Mouse (Mus musculus): ENCODE results near the gene Spn. TPM values are rescaled to one million over a fixed set of nuclear protein-coding genes. Genes with fewer than 3 reads are reported as not detected.
A peak's percentile ranks its signal among the peaks of the same experiment; 100 is the strongest.

Gene Spn
- polyA plus RNA-seq, 1 experiment, result 13.2 TPM

- no peak for DNase-seq
- Histone ChIP-seq H3K4me1 (ENCODE audit: control insufficient read depth, insufficient read depth, low read length) (no peaks in the 10 kb centered on the region), H3K4me3 (replicated peaks; ENCODE audit: extremely low read depth, low read depth, low read length) (peak overlapping the region; percentile 24)
- 63% methylated on average over 7 of the region's 7 CpGs for WGBS
- TF ChIP-seq CTCF (IDR thresholded peaks at IDR 0.05; ENCODE audit: insufficient read depth, low read length) (no peak), POLR2A (IDR thresholded peaks at IDR 0.05; ENCODE audit: borderline replicate concordance, extremely low read depth, low read depth, low read length) (no peak)
These were observed 6.8 kb upstream of the Spn start for GRCm38 (mm10) chr7:127144412-127144811.

- Histone ChIP-seq H3K4me1 (ENCODE audit: control insufficient read depth, insufficient read depth, low read length) (no peaks in the 10 kb centered on the region), H3K4me3 (replicated peaks; ENCODE audit: extremely low read depth, low read depth, low read length) (no peak overlapping the region)
- WGBS, result 84% methylated on average over 4 of the region's 4 CpGs
- no peak for TF ChIP-seq CTCF (IDR thresholded peaks at IDR 0.05; ENCODE audit: insufficient read depth, low read length)
- TF ChIP-seq POLR2A (IDR thresholded peaks at IDR 0.05; ENCODE audit: borderline replicate concordance, extremely low read depth, low read depth, low read length), result no peak
- DNase-seq, result no peak
These were observed 5.0 kb upstream of the Spn start for GRCm38 (mm10) chr7:127142666-127143065.

- no peak overlapping the region for H3K4me3 ChIP-seq (replicated peaks; ENCODE audit: extremely low read depth, low read depth, low read length)
- WGBS, result 39% methylated on average over 2 of the region's 2 CpGs
- DNase-seq, result no peak
- H3K4me1 ChIP-seq (ENCODE audit: control insufficient read depth, insufficient read depth, low read length), result no peaks in the 10 kb centered on the region
- no peak for TF ChIP-seq CTCF (IDR thresholded peaks at IDR 0.05; ENCODE audit: insufficient read depth, low read length)
- TF ChIP-seq POLR2A (IDR thresholded peaks at IDR 0.05; ENCODE audit: borderline replicate concordance, extremely low read depth, low read depth, low read length), result no peak
These were observed 4.6 kb upstream of the Spn start for GRCm38 (mm10) chr7:127142214-127142613.

GRCm38 (mm10) chr7:127140623-127141404 is 3.2 kb upstream of the Spn start:
- TF ChIP-seq CTCF (IDR thresholded peaks at IDR 0.05; ENCODE audit: insufficient read depth, low read length), result no peak; the same call in 1 of the 2 replicates
- no peak for TF ChIP-seq POLR2A (IDR thresholded peaks at IDR 0.05; ENCODE audit: borderline replicate concordance, extremely low read depth, low read depth, low read length)
- Histone ChIP-seq H3K4me3 (replicated peaks; ENCODE audit: extremely low read depth, low read depth, low read length) (no peak overlapping the region), H3K4me1 (ENCODE audit: control insufficient read depth, insufficient read depth, low read length) (no peaks in the 10 kb centered on the region)
- DNase-seq, result no peak
- WGBS, result 50% methylated on average over 7 of the region's 7 CpGs

- no peak for DNase-seq
- Histone ChIP-seq H3K4me1 (ENCODE audit: control insufficient read depth, insufficient read depth, low read length) (no peaks in the 10 kb centered on the region), H3K4me3 (replicated peaks; ENCODE audit: extremely low read depth, low read depth, low read length) (no peak overlapping the region)
- WGBS, result 53% methylated on average over 5 of the region's 5 CpGs
- TF ChIP-seq POLR2A (IDR thresholded peaks at IDR 0.05; ENCODE audit: borderline replicate concordance, extremely low read depth, low read depth, low read length) (no peak), CTCF (IDR thresholded peaks at IDR 0.05; ENCODE audit: insufficient read depth, low read length) (no peak)
These were observed 1.9 kb upstream of the Spn start for GRCm38 (mm10) chr7:127139562-127139961.

- TF ChIP-seq POLR2A (IDR thresholded peaks at IDR 0.05; ENCODE audit: borderline replicate concordance, extremely low read depth, low read depth, low read length), result no peak
- no peak for TF ChIP-seq CTCF (IDR thresholded peaks at IDR 0.05; ENCODE audit: insufficient read depth, low read length)
- WGBS, result 89% methylated on average over 7 of the region's 7 CpGs
- no peak for DNase-seq
- H3K4me1 ChIP-seq (ENCODE audit: control insufficient read depth, insufficient read depth, low read length), result no peaks in the 10 kb centered on the region
- H3K4me3 ChIP-seq (replicated peaks; ENCODE audit: extremely low read depth, low read depth, low read length), result no peak overlapping the region
These were observed 1.5 kb upstream of the Spn start for GRCm38 (mm10) chr7:127139100-127139499.

- DNase-seq, result no peak
- H3K4me3 ChIP-seq (replicated peaks; ENCODE audit: extremely low read depth, low read depth, low read length), result no peak overlapping the region
- TF ChIP-seq POLR2A (IDR thresholded peaks at IDR 0.05; ENCODE audit: borderline replicate concordance, extremely low read depth, low read depth, low read length) (no peak), CTCF (IDR thresholded peaks at IDR 0.05; ENCODE audit: insufficient read depth, low read length) (no peak)
These were observed 1.2 kb downstream of the Spn start for GRCm38 (mm10) chr7:127136181-127137071.

GRCm38 (mm10) chr7:127134821-127135447 is 2.7 kb downstream of the Spn start:
- no peak for DNase-seq
- Histone ChIP-seq H3K4me3 (replicated peaks; ENCODE audit: extremely low read depth, low read depth, low read length) (no peak overlapping the region), H3K4me1 (ENCODE audit: control insufficient read depth, insufficient read depth, low read length) (no peaks in the 10 kb centered on the region)
- no peak for TF ChIP-seq POLR2A (IDR thresholded peaks at IDR 0.05; ENCODE audit: borderline replicate concordance, extremely low read depth, low read depth, low read length)
- no peak for TF ChIP-seq CTCF (IDR thresholded peaks at IDR 0.05; ENCODE audit: insufficient read depth, low read length)
- WGBS, result 70% methylated on average over 11 of the region's 11 CpGs

More at GRCm38 (mm10) chr7:127136181-127137071, 1.2 kb downstream of the Spn start:
- no peaks in the 10 kb centered on the region for H3K4me1 ChIP-seq (ENCODE audit: control insufficient read depth, insufficient read depth, low read length)
- WGBS, result 74% methylated on average over 22 of the region's 22 CpGs

- no peak for DNase-seq
- WGBS, result 66% methylated on average over 5 of the region's 5 CpGs
- H3K4me1 ChIP-seq (ENCODE audit: control insufficient read depth, insufficient read depth, low read length), result no peaks in the 10 kb centered on the region
- no peak for TF ChIP-seq POLR2A (IDR thresholded peaks at IDR 0.05; ENCODE audit: borderline replicate concordance, extremely low read depth, low read depth, low read length)
- no peak for TF ChIP-seq CTCF (IDR thresholded peaks at IDR 0.05; ENCODE audit: insufficient read depth, low read length)
- H3K4me3 ChIP-seq (replicated peaks; ENCODE audit: extremely low read depth, low read depth, low read length), result no peak overlapping the region
These were observed 4.5 kb downstream of the Spn start for GRCm38 (mm10) chr7:127133125-127133524.
